Mouse (Mus musculus) hindbrain, embryonic 13.5 days (tissue): ENCODE measurements around the gene Gas2. TPM values are rescaled to one million over a fixed set of nuclear protein-coding genes. Genes with fewer than 3 reads are reported as not detected.

Experiments used
- ATAC-seq: fragments of 200-750 bp; cut with Nextera tagmentation; 2 replicates; pipeline ENCODE4 v1.8.0; 2017; ENCODE audit warnings: moderate TSS enrichment; ENCODE audit not compliant: low FRiP score
- H3K27ac ChIP-seq: fragments of 300-500 bp; sonication (generic); 2 replicates; pipeline ENCODE4 v1.5.1; 2015; ENCODE audit warnings: inconsistent platforms, mild to moderate bottlenecking, moderate library complexity
- H3K27me3 ChIP-seq: fragments of 300-500 bp; sonication (generic); 2 replicates; pipeline ENCODE4 v1.6.1; 2015; ENCODE audit warnings: mild to moderate bottlenecking, inconsistent platforms
- H3K36me3 ChIP-seq: fragments of 300-500 bp; sonication (generic); 2 replicates; pipeline ENCODE4 v1.6.1; 2015; ENCODE audit warnings: mild to moderate bottlenecking, inconsistent platforms
- H3K4me1 ChIP-seq: fragments of 300-500 bp; sonication (generic); replicated peaks from 2 replicates; pipeline ENCODE4 v1.6.1; 2015; ENCODE audit warnings: inconsistent platforms
- H3K4me2 ChIP-seq: fragments of 300-500 bp; sonication (generic); 2 replicates; pipeline ENCODE4 v1.6.1; 2015; ENCODE audit warnings: inconsistent platforms, mild to moderate bottlenecking, moderate library complexity
- H3K4me3 ChIP-seq: fragments of 300-500 bp; sonication (generic); 2 replicates; pipeline ENCODE4 v1.5.1; 2015; ENCODE audit warnings: mild to moderate bottlenecking, inconsistent platforms
- H3K9ac ChIP-seq: fragments of 300-500 bp; sonication (generic); 2 replicates; pipeline ENCODE4 v1.6.1; 2015; ENCODE audit warnings: mild to moderate bottlenecking, inconsistent platforms
- H3K9me3 ChIP-seq: fragments of 300-500 bp; sonication (generic); 2 replicates; pipeline ENCODE4 v1.6.1; 2016; ENCODE audit warnings: inconsistent platforms
- WGBS: fragments of 180-500 bp; shearing (Covaris S2); methylation state at CpG from one replicate; pipeline ENCODE4 v1.1.7; 2015; 5-methylcytosine and 5-hydroxymethylcytosine counted together
- polyA plus RNA-seq: library from polyadenylated mRNA; unstranded; fragments of >200 nt; fragmentation: Nextera tagmentation; extraction: Ambion mirVana; gene quantifications from 2 replicates; pipeline ENCODE4 v1.2.1, GENCODE M21; 2015

Gas2 gene
- polyA plus RNA-seq, 1 experiment from 2014 or later, result 13.0 TPM

- no peaks in the 10 kb centered on the region for H3K27me3 ChIP-seq
- 80% methylated on average over 11 of the region's 11 CpGs for WGBS
- no peak for ATAC-seq
Measured at GRCm38 (mm10) chr7:51887678-51888567, 26.1 kb downstream of the Gas2 start.

GRCm38 (mm10) chr7:51889601-51890000, 27.8 kb downstream of the Gas2 start:
- Histone ChIP-seq H3K27ac (no peak overlapping the region), H3K36me3 (no peaks in the 10 kb centered on the region), H3K9ac (no peak overlapping the region), H3K4me1 (no peaks in the 10 kb centered on the region), H3K4me3 (no peak overlapping the region), H3K4me2 (no peak overlapping the region), H3K27me3 (no peaks in the 10 kb centered on the region), H3K9me3 (no peaks in the 10 kb centered on the region)
- no peak for ATAC-seq
- 90% methylated on average over 7 of the region's 7 CpGs for WGBS

More at GRCm38 (mm10) chr7:51887678-51888567, 26.1 kb downstream of the Gas2 start:
- Histone ChIP-seq H3K9me3 (no peaks in the 10 kb centered on the region), H3K4me2 (no peak overlapping the region), H3K36me3 (no peaks in the 10 kb centered on the region), H3K9ac (no peak overlapping the region), H3K4me3 (no peak overlapping the region), H3K4me1 (no peaks in the 10 kb centered on the region), H3K27ac (no peak overlapping the region)

- 90% methylated on average over 1 of the region's 1 CpGs for WGBS
- H3K36me3 ChIP-seq, result no peaks in the 10 kb centered on the region
- no peaks in the 10 kb centered on the region for H3K9me3 ChIP-seq
- H3K4me1 ChIP-seq, result no peaks in the 10 kb centered on the region
- H3K4me3 ChIP-seq, result no peak overlapping the region
- no peaks in the 10 kb centered on the region for H3K27me3 ChIP-seq
- H3K4me2 ChIP-seq, result no peak overlapping the region
- no peak for ATAC-seq
- H3K27ac ChIP-seq, result no peak overlapping the region
- no peak overlapping the region for H3K9ac ChIP-seq
Measured at GRCm38 (mm10) chr7:51892224-51892965, 30.6 kb downstream of the Gas2 start.

- H3K27me3 ChIP-seq, result no peaks in the 10 kb centered on the region
- 88% methylated on average over 4 of the region's 4 CpGs for WGBS
- no peak overlapping the region for H3K9ac ChIP-seq
- no peak overlapping the region for H3K4me2 ChIP-seq
- ATAC-seq, result no peak
- no peaks in the 10 kb centered on the region for H3K9me3 ChIP-seq
- H3K27ac ChIP-seq, result no peak overlapping the region
- no peaks in the 10 kb centered on the region for H3K36me3 ChIP-seq
- H3K4me1 ChIP-seq, result no peaks in the 10 kb centered on the region
- H3K4me3 ChIP-seq, result no peak overlapping the region
Measured at GRCm38 (mm10) chr7:51893008-51893407, 31.2 kb downstream of the Gas2 start.

GRCm38 (mm10) chr7:51894133-51894801, 32.5 kb downstream of the Gas2 start:
- Histone ChIP-seq H3K27me3 (no peaks in the 10 kb centered on the region), H3K27ac (no peak overlapping the region), H3K4me2 (no peak overlapping the region), H3K9me3 (no peaks in the 10 kb centered on the region), H3K36me3 (no peaks in the 10 kb centered on the region), H3K9ac (no peak overlapping the region), H3K4me3 (no peak overlapping the region), H3K4me1 (no peaks in the 10 kb centered on the region)
- no peak for ATAC-seq
- 84% methylated on average over 4 of the region's 4 CpGs for WGBS

- 65% methylated on average over 2 of the region's 2 CpGs for WGBS
- no peak overlapping the region for H3K4me2 ChIP-seq
- no peak overlapping the region for H3K4me3 ChIP-seq
- no peaks in the 10 kb centered on the region for H3K27me3 ChIP-seq
- H3K9ac ChIP-seq, result no peak overlapping the region
- no peaks in the 10 kb centered on the region for H3K4me1 ChIP-seq
- no peak for ATAC-seq
- no peaks in the 10 kb centered on the region for H3K36me3 ChIP-seq
- H3K9me3 ChIP-seq, result no peaks in the 10 kb centered on the region
- no peak overlapping the region for H3K27ac ChIP-seq
Measured at GRCm38 (mm10) chr7:51894939-51895338, 33.1 kb downstream of the Gas2 start.

DNA sequence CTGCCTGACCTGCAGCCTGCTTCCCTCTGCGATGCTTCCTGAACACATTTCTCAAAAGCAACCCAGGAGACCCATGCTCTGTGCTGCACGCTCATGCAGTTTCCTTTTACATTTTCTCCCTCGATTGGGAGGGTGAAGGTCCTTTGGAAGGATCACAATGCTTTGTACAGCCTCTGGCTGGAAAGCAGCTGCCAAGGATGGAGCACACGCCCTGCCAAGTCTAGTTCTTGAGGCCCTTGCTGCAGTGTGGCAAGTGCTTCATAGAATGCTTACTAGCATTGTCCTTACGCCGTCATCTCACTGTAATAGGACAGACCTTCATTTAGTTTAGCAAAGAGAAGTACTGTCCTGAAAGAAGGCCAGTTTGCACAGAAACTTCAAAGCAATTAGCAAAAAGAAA, 37.3 kb downstream of the Gas2 start:
- Histone ChIP-seq H3K27me3 (no peaks in the 10 kb centered on the region), H3K4me1 (no peaks in the 10 kb centered on the region), H3K4me2 (no peak overlapping the region), H3K9me3 (no peaks in the 10 kb centered on the region), H3K9ac (no peak overlapping the region), H3K27ac (no peak overlapping the region), H3K4me3 (no peak overlapping the region), H3K36me3 (no peaks in the 10 kb centered on the region)
- ATAC-seq, result no peak
- 72% methylated on average over 6 of the region's 6 CpGs for WGBS

- Histone ChIP-seq H3K4me3 (no peak overlapping the region), H3K27ac (no peak overlapping the region), H3K9me3 (no peaks in the 10 kb centered on the region), H3K27me3 (no peaks in the 10 kb centered on the region), H3K36me3 (no peaks in the 10 kb centered on the region), H3K4me1 (no peaks in the 10 kb centered on the region), H3K9ac (no peak overlapping the region), H3K4me2 (no peak overlapping the region)
- no peak for ATAC-seq
- WGBS, result 92% methylated on average over 3 of the region's 3 CpGs
Measured at GRCm38 (mm10) chr7:51913292-51914050, 51.7 kb downstream of the Gas2 start.

DNA sequence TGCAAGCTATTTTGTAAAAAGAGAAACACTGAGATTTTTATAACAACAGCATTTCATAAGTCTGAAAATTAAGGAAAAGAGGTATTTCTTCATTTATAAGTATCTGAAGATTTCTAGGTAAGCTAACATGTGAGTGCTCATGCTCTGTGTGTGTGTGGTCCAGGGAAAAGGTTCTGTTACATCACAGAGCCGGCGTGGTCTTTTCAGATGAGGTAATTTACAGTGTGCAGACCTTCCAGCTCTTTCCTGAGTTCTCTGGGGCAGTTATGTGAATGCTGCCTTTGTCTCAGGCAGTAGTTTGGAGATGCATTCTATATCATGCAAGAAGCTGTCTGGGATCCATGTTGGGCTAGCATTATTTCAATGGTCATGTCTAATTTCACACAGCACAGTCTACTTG, 52.3 kb downstream of the Gas2 start:
- H3K4me1 ChIP-seq, result no peaks in the 10 kb centered on the region
- H3K4me2 ChIP-seq, result no peak overlapping the region
- no peak overlapping the region for H3K4me3 ChIP-seq
- no peak for ATAC-seq
- H3K9ac ChIP-seq, result no peak overlapping the region
- H3K27me3 ChIP-seq, result no peaks in the 10 kb centered on the region
- 75% methylated on average over 2 of the region's 2 CpGs for WGBS
- H3K36me3 ChIP-seq, result no peaks in the 10 kb centered on the region
- no peak overlapping the region for H3K27ac ChIP-seq
- H3K9me3 ChIP-seq, result no peaks in the 10 kb centered on the region

DNA sequence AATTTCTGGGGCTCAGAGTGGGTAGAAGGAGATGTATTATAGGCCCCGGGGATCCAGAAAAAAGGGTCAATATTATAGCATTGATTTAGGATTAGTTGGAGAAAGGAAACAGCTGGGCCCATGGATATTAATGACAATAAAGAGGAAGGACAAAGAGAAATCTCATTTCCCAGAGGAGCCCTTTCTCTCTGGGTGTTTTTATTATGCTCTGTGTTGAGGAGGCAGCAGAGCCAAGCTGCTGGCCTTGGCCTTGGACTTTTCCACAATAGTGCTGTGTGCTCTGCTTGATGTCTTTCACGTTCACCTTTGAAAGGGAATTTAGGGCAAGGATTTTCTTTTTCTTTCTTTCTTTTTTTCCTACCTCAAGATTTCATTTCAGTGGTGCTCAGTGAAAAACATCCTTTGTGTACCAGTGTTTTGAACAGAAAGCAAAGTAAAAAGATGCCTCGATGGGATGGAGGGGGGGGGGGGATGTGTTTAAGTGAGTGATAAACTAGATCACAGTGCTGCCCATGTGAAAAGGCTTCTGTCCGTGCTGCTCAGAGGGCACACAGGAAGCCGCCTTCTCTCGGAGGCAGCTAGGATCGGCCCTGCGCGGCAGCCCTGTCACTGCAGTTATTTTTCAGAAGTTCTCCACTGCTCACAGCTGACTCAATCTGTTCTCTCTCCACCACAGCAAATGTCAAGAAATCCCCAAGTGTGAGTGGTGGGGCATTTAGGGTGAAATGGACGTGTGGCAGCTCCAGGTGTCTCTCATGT, 67.1 kb downstream of the Gas2 start:
- peaks cover 21% of the 10 kb centered on the region for H3K4me1 ChIP-seq
- H3K4me2 ChIP-seq, result peak overlapping the region; percentile 26; the same call in 1 of the 2 replicates
- H3K27me3 ChIP-seq, result no peaks in the 10 kb centered on the region
- no peak overlapping the region for H3K4me3 ChIP-seq
- peak; percentile 77 for ATAC-seq
- no peaks in the 10 kb centered on the region for H3K36me3 ChIP-seq
- WGBS, result 10% methylated on average over 10 of the region's 10 CpGs
- H3K27ac ChIP-seq, result peak overlapping the region; percentile 85
- H3K9ac ChIP-seq, result no peak overlapping the region
- no peaks in the 10 kb centered on the region for H3K9me3 ChIP-seq

DNA sequence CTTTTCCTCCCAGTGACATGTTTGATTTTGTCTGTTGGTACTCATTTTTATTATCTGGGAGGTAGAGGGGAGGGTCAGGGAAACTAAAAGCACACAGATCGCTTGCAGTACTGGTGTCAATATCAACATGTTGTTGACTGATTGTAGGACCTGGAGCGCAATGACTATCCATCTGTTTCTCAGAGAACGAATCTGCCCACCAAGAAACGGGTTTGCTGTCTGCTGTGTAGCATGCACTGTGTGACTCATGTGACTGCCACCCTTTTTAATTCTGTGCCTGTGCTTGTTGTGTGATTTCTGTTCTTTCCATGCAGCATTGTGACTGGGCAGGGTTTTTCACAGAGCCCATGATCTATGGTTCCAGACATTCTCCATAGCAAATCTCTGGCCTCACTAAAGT, 69.4 kb downstream of the Gas2 start:
- Histone ChIP-seq H3K27ac (no peak overlapping the region), H3K36me3 (no peaks in the 10 kb centered on the region), H3K27me3 (no peaks in the 10 kb centered on the region), H3K9me3 (no peaks in the 10 kb centered on the region), H3K4me3 (no peak overlapping the region), H3K9ac (no peak overlapping the region), H3K4me2 (no peak overlapping the region), H3K4me1 (peaks cover 21% of the 10 kb centered on the region)
- ATAC-seq, result no peak
- 75% methylated on average over 4 of the region's 4 CpGs for WGBS
